Mouse (Mus musculus): ENCODE results near the gene Npm1.

Gene Npm1

GRCm38 (mm10) chr11:33180701-33181116 is 17.7 kb upstream of the Npm1 start:
- DNase-seq (ENCODE audit: inconsistent ontology term) = no peak

- no peak for DNase-seq (ENCODE audit: inconsistent ontology term)
These were observed 16.8 kb upstream of the Npm1 start for GRCm38 (mm10) chr11:33179802-33180201.

- DNase-seq (ENCODE audit: inconsistent ontology term) = peak; percentile 17
These were observed 13.7 kb upstream of the Npm1 start for GRCm38 (mm10) chr11:33176525-33177245.

GRCm38 (mm10) chr11:33175768-33176167 is 12.8 kb upstream of the Npm1 start:
- DNase-seq (ENCODE audit: inconsistent ontology term) = no peak

- DNase-seq (ENCODE audit: inconsistent ontology term) = peak; percentile 27
These were observed 7.5 kb upstream of the Npm1 start for GRCm38 (mm10) chr11:33170489-33170888.

GRCm38 (mm10) chr11:33162211-33162997 is 602 bp downstream of the Npm1 start:
- peak; percentile 85 for DNase-seq (ENCODE audit: inconsistent ontology term)

GRCm38 (mm10) chr11:33159741-33160140 is 3.3 kb downstream of the Npm1 start:
- DNase-seq (ENCODE audit: inconsistent ontology term) = no peak

- no peak for DNase-seq (ENCODE audit: inconsistent ontology term)
These were observed 5.4 kb downstream of the Npm1 start for GRCm38 (mm10) chr11:33157453-33158196.

- no peak for DNase-seq (ENCODE audit: inconsistent ontology term)
These were observed 6.5 kb downstream of the Npm1 start for GRCm38 (mm10) chr11:33156436-33157015.

- no peak for DNase-seq (ENCODE audit: inconsistent ontology term)
These were observed 8.5 kb downstream of the Npm1 start for GRCm38 (mm10) chr11:33154459-33154858.

- DNase-seq (ENCODE audit: inconsistent ontology term) = no peak
These were observed 10.0 kb downstream of the Npm1 start for GRCm38 (mm10) chr11:33152997-33153396.

GRCm38 (mm10) chr11:33151780-33152145 is 11.2 kb downstream of the Npm1 start:
- DNase-seq (ENCODE audit: inconsistent ontology term) = no peak

- no peak for DNase-seq (ENCODE audit: inconsistent ontology term)
These were observed 11.8 kb downstream of the Npm1 start for GRCm38 (mm10) chr11:33151128-33151779.

- no peak for DNase-seq (ENCODE audit: inconsistent ontology term)
These were observed 12.6 kb downstream of the Npm1 start for GRCm38 (mm10) chr11:33150364-33150763.

- no peak for DNase-seq (ENCODE audit: inconsistent ontology term)
These were observed 13.6 kb downstream of the Npm1 start for GRCm38 (mm10) chr11:33149453-33149852.

GRCm38 (mm10) chr11:33149088-33149436 is 13.9 kb downstream of the Npm1 start:
- no peak for DNase-seq (ENCODE audit: inconsistent ontology term)

- DNase-seq (ENCODE audit: inconsistent ontology term) = peak; percentile 86
These were observed 14.5 kb downstream of the Npm1 start for GRCm38 (mm10) chr11:33148338-33149087.

GRCm38 (mm10) chr11:33147572-33148337 is 15.3 kb downstream of the Npm1 start:
- peak; percentile 59 for DNase-seq (ENCODE audit: inconsistent ontology term)

GRCm38 (mm10) chr11:33147171-33147571 is 15.8 kb downstream of the Npm1 start, which contains the start of gene Fgf18:
TSS of gene Fgf18 (minus strand) at chr11:33147400.
- DNase-seq (ENCODE audit: inconsistent ontology term) = peak; percentile 48

- peak; percentile 50 for DNase-seq (ENCODE audit: inconsistent ontology term)
These were observed 16.3 kb downstream of the Npm1 start for GRCm38 (mm10) chr11:33146651-33147131.
